Mouse (Mus musculus) liver (tissue): Measurements from ENCODE around the gene Exosc1.

ENCODE experiments used
- DNase-seq: peaks from one replicate; pipeline ENCODE4 v3.0.0-alpha.2; 2020; ENCODE audit warnings: mixed read lengths

The Exosc1 gene

DNA sequence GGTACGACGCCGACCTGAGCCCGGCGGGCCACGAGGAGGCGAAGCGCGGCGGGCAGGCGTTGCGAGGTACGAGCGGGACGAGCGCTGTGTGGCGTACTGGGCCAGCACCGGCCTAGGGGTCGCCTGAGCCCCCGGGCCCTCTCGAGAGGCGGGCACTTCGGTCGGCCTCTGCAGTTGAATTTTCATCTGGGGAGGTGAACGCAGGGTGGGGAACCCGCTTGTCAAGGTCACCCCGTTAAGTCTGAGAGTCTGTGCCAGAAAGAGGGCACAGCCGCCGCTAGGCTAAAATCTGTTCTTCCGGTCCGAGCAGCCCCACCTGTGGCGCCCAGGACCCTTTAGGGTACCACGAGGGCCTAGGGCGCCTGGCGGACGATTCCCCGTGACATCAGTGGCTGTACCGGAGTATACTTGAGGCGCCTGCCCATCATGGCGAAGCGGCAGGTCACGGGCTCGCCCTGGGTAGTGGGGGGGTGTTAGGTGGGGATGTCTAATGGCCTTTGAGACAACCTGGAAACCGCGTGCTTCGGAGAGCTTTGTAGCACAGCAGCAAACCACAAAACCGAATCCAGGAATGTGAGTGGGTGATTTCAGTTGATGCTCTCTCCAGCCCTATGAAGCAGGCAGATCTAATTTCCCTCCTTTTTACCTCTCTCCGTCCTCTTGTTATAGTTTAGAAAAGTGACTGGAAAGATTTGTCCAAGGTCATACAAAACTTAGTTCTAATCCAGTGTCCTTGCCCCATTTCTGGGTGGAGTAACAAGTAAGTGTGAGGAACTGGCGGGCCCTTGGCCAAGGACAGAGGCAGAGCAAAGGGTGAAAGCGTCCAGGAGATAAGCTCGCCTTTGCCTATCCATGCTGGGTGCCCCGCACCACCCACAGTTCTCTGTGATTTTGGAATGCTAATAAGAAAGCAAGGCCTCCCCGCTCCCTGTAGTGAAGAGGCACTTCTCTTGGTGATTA lies 20.8 kb downstream of the Exosc1 start:
- peak; percentile 53 for DNase-seq

GRCm38 (mm10) chr19:41911178-41912073 lies 21.8 kb downstream of the Exosc1 start, which contains the start of gene Pgam1:
Pgam1 (plus strand) TSS chr19:41911923.
- DNase-seq: peak; percentile 99

GRCm38 (mm10) chr19:41910396-41910795 lies 22.8 kb downstream of the Exosc1 start:
- no peak for DNase-seq

DNA sequence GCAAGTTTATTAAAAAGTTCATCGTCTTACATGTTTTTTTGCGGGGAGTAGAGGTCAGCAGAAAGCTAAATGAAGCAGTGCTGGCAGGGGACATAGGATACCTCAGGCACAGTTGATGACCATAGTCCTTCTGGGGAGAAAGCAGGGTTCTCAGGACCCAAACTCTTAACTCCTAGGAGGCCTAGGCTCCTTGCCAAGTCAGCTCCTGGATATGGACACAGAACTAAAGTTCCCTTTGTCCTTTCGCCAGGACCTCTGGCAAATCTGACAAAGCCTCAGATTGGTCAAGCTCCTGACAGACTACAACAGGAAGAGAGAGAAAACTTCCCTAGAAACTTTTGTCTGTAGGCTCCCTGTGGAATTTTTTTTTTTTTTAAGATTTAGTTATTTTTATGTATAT lies 24.5 kb downstream of the Exosc1 start:
- DNase-seq: no peak

GRCm38 (mm10) chr19:41907079-41907760 lies 26.0 kb downstream of the Exosc1 start:
- DNase-seq: peak; percentile 24

DNA sequence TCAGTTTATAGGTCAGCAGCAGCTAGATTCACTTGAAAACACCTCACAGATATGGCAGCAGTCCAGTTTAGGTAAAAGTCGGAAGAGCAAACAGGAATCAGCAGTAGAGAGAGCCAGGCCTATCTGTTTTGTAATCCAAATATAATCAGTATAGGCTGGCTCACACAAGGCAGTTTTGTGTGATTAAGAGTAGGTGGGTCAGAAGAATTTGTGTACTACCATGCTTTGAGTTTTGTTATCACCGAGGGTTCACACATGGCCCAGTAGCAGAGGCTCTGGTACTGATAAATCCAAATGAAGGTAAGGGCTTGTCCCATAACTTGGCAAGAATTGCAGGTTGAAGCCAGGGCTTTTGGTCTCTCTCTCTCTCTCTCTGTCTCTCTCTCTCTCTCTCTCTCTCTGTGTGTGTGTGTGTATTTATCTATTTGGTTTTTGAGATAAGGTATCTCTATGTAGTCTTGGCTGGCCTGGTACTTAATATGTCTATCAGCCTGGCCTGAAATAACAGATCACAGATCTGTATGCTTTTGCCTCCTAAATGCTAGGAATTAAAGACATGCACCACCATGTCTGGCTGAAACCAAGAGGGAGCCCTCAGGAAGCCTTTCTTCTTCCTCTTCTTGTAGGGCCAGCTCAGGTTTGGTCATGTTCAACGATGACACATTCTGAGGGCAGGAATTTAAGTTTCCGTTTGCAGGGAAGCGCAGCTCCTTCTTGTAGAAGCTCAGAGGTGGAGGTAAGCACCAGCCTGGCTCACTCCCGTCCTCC lies 26.7 kb downstream of the Exosc1 start:
- no peak for DNase-seq

DNA sequence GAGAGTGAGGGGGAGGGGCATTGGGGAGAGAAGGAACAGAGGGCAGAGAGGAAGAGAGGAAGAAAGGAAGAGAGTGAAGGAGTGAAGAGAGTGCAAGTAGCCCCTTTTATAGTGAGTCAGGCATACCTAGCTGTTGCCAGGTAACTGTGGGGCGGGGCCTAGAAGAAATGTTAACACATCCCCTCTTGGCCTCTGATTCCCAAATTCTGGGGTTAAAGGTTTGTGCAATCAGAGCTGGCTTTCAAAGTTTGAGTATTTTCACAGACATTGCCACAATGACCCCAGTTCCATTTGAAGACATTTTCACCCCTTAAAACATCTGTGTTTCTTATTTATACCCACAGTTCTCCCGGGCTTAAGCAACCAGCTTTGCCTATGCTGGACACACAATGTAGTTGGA lies 28.0 kb downstream of the Exosc1 start:
- DNase-seq: no peak

- DNase-seq: no peak
Measured at GRCm38 (mm10) chr19:41902848-41903593, 30.2 kb downstream of the Exosc1 start.

GRCm38 (mm10) chr19:41901696-41902095 lies 31.5 kb downstream of the Exosc1 start:
- peak; percentile 26 for DNase-seq

DNA sequence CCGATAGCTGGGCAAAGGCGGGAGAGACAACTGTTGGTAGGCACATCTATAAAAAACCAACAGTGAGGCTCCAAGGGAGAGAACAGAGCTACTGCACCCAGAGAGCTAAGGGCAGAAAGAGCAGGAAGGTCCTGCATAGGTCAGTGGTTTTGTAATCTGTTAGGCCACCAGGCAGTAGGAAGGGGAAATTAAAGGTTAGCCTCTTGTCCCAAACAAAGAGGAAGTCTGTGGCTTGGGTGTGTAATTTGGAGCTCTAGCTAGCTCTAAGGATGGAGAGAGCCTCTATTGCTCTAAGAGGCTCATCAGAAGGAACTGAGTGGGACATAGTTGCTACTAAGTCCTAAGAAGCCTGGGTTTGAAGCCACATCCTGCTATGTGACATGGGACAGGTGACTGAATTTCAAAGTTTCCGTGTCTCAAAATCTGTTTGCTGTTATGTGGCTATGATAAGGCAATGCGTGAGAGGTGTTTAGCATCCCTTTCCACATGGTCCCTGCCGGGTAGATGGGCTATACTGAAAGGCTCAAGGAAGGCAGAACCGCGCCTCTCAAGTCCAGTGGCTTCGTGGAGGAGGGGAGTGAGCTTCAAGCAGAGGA lies 32.6 kb downstream of the Exosc1 start:
- no peak for DNase-seq

GRCm38 (mm10) chr19:41898860-41899259 lies 34.4 kb downstream of the Exosc1 start:
- peak; percentile 26 for DNase-seq

GRCm38 (mm10) chr19:41896319-41896711 lies 36.9 kb downstream of the Exosc1 start:
- DNase-seq: no peak

DNA sequence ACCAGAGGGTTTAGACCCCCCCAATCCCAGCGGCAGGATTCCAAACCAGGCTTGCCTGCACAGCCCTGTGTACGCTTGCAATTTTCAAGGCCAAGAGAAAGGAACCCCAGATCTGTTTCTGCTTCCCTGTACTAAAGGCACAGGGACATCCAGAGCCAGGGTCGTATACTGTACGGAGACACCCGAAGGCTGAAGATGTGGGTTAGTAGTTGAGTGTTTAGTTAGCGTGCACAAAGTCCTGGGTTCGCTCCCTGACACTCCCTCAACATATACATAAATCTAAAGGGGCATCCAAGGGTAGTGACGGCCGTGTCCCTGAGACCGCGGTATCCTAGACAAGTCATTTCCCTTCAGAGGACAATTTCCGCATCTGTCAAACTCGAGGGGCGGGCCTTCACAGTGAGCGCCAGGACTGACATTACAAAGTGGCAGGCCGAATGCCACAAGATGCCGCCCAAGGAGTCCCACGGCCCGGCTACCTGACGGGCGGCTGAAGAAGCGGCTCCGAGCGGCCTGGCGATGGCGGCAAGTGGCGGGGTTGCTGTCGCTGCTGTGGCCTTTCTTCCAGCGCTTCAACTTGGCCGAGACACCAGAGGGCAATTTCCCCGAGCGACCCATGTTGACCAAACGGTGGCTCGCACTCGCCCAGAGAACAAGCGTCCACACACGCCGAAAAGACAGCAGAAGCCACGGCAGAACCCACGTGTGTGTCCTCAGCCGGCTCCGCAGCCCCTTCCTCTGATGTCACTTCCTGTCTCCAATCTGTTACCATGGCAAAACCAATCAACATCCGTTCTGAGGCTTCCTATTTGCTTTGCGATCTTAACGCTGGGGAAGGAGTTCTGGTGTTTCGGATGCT lies 37.5 kb downstream of the Exosc1 start, which contains the start of gene Rrp12:
TSS of gene Rrp12 (minus strand) at position 714 of the 859 bp plus-strand sequence.
- peak; percentile 70 for DNase-seq

DNA sequence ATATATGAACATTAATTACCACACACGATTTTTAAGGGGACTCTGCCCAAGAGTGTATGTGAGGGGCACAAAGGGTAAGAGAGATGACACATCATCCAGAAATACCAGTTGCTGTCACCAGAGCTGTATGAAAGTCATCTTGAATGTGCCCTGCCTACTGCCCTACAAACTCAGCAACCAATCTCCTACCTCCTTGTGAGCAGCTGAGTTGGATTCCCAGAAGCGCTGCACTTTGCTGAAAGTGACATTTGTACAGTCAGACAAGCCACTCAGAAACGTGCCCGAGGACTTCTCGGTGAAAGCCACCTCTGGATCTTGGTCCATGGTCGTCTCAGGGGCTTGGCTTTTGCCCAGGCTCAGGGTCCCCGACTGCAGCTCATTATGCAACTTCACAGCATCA lies 38.3 kb downstream of the Exosc1 start:
- no peak for DNase-seq

- no peak for DNase-seq
Measured at GRCm38 (mm10) chr19:41888191-41888590, 45.0 kb downstream of the Exosc1 start.

GRCm38 (mm10) chr19:41883882-41884281 lies 49.3 kb downstream of the Exosc1 start:
- no peak for DNase-seq

DNA sequence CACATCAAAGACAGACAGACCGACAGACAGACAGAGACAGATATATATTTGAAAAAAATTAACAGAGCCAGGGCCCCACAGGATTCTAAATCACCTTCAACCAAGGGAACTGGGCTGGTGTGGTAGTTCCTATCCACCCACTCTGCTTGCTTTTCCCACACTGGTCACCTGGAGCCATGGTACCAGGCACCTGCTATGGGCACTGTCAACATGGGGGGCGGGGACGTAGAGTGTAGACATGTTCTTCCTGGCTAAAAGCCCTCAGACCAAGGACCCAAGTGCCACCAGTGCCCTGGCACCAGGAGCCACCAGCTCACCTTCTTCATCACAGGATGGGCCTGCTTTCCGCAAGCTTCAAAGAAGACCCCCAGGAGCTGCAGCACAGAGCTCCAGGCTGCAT lies 51.4 kb downstream of the Exosc1 start:
- no peak for DNase-seq

- DNase-seq: no peak
Measured at GRCm38 (mm10) chr19:41874356-41874755, 58.9 kb downstream of the Exosc1 start.
